Mouse (Mus musculus): ENCODE measurements around the gene Tmx1. TPM values are rescaled to one million over a fixed set of nuclear protein-coding genes. Genes with fewer than 3 reads are reported as not detected.

Tmx1 gene
- total RNA-seq (2021) = 10 to 100 TPM; 39.4 to 40.1 TPM
- long read RNA-seq, experiment 1, transcript Tmx1-201 (8 exons, 2,795 nt) = major isoform, 68 of 83 reads
- long read RNA-seq, experiment 1, partial matches to known transcripts = 2 of 83 reads
- long read RNA-seq, experiment 1, other reads (novel, unspliced or antisense) = 13 of 83 reads
- long read RNA-seq, experiment 2, transcript Tmx1-201 (8 exons, 2,795 nt) = major isoform, 22 of 31 reads
- long read RNA-seq, experiment 2, partial matches to known transcripts = 1 of 31 reads
- long read RNA-seq, experiment 2, other reads (novel, unspliced or antisense) = 8 of 31 reads

DNA sequence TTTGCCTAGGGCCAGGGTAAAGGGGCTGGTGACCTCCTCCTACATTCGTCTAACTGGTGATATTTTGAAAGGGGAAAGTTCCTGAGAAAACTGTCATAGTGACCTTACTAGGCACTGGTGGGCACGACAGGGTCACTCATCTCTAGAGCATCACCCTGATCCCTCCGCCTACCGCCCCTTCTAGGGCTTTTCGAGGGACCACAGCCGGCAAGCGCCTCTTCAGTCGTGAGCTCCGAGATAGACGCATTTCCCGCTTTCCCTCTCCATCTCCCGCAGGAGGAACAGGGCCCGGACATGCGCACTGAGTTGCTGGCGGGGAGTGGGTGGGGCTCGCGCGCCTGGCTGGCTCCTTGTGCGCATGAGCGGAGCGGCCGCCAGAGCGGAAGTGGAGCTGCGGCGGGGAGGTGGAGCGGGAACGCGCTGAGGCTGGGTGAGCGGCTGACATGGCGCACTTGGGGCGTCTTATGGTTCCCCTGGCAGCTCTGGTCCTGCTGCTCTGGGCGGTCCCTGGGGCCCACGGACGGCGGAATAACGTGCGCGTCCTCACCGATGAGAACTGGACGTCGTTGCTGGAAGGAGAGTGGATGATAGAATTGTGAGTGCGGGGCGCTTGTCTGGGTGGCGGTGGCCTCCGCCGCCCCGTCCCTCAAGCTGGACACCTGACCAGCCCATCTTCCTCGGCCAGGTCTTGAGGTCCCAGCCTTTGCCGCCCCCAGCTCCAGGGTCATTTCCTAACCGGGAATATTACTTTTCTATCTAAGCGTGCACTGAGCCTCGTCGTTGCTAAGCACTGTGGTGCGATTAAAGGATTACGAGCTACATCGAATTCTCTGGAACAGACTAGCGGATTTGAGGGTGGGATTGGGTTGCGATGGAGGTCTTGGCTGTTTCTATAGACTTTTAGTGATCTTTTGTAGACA lies at the start of gene Tmx1:
Tmx1 (plus strand) TSS at position 370 of the 920 bp plus-strand sequence.
- peak; percentile 99 for DNase-seq

DNA sequence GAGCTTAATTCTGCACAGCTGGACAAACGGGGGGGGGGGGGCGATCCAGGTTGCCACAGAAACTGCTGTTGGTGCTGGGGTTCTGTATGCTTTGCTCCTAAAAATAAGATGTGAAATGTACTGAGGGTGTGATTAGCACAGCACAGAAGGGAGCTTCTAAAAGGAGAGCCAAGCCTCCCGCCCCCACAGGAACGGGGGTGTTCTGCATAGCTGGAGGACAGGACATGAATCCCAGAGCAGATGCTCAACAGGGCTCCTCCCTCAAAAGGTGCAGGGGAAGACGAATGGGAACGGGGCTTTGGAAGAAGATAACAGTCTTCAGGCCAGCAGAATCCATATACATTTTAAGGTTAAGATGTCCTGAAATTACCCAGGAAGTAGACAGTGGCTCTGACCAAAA lies 48.6 kb upstream of the Tmx1 start:
- no peak for DNase-seq

DNA sequence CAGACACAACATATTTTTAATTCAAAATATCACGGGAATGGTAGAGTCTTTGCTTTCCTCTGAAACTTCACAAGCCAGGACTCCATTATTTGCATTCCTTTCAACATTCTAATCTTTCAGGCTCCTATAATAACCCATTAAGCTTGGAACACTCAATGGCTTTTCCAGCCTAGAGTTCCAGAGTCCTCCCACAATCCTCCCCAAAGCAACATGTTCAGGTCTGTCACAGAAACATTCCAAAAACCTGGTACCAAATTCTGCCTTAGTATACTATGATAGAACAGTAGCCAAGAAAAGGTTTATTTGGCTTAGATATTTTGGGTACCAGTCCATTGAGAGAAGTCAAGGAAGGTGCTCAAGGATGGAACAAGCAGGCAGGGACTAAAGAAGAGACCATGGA lies 44.5 kb upstream of the Tmx1 start:
- no peak for DNase-seq

DNA sequence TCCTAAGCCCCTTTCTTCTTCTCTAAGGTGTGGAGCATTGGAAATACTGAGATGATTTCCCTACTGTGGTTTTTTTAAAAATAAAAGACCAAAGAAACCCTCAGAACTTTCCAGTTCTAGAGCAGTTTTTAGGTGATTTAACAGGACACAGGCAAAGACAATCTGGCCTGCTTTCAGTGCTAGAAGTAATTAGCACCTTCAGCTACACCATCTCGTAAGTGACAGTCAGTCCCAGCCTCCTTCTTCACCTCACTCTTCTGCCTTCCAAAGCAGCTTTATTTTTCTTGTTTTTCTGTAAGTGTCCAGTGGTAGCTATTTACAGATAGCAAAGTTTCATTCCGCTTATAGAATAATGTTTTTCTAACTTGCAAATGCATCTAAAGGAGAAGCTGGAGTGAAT lies 43.3 kb upstream of the Tmx1 start:
- DNase-seq = no peak

DNA sequence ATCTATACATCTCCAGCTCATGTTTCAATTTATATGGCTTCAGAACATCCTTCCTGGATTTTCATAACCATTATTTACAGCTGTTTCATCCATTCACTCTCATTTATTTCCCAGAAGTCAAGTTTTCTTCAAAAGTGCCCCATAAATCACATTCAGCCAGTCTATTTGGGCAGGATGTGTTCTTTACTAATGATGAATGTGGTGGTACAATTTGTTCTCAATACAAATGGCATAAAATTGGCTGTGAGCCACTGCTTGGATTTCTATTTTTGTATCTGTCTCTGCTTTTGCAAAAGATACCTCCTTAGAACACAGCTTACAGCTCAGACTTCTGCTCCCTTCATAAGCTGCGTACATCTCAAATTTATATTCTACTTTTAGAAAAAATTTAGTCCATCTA lies 32.7 kb upstream of the Tmx1 start:
- DNase-seq = peak; percentile 12

DNA sequence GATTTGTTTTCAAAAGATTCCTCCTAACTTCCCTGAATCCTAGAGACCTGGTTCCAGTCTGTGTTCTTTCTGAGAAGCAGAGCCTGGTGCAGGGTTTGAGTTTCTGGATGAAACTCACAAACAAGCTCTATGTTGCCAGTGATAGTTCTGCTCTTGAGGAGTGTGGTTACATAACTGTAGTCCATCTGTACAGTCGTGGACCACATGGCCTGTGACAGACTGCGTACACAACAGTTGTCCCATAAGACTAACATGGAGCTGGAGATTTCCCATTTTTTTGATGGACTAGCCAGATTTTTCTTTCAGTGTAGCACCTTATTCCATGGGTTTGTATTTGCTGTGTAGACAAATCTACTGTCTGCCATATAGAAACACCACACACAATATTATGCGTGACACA lies 31.9 kb upstream of the Tmx1 start:
- DNase-seq = no peak

DNA sequence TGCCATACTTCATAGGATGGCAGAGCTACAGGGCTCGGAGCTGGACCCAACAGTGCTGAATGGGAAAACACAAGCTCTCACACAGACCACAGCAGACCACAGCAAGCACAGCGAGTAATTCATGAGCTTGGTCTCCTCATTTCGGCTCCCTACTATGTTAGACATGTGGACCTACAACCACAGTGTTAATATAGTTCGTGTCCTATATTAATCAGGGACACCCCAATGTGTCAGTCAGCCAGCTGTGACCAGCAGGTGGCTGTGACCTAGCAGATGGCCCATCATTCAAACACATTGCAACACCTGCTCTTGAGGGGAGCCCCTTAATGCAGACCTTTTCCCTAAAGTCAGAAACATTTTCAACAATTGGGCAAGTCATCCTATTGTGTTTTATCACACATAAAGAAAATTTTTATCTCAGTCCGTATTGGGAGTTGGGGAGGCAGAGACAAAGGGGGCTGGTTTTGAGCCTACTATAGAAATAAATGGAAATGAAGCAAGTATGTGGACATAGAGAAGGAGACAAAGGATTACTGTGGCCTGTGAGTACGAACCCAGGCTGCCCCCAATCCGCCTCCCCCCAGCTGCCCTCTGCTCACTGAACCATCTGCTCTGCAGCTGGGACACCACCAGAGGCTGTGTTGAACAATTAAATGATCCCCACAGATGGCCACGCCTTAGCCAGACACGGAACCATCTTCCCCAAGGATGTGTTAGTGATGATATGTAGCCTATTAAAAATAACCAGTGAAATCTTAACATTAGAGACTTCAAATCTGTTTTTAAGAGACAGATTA lies 30.4 kb upstream of the Tmx1 start:
- no peak for DNase-seq

DNA sequence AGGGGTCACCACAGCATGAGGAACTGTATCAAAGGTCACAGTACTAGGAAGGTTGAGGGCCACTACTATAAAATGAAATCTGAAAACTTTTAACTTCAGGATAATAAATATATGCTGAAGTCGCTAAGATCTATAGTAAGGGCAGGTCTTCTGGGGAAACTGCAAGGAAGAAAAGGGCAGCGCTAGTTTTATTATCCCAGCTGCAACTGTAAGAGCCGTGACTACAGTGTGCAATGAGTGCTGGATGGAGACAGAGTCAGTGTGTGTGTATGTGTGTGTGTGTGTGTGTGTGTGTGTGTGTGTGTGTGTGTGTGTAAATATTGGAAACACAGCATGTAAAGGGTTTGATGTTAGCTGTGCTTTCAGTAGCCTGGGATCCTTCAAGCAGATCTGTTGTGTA lies 25.0 kb upstream of the Tmx1 start:
- no peak for DNase-seq

DNA sequence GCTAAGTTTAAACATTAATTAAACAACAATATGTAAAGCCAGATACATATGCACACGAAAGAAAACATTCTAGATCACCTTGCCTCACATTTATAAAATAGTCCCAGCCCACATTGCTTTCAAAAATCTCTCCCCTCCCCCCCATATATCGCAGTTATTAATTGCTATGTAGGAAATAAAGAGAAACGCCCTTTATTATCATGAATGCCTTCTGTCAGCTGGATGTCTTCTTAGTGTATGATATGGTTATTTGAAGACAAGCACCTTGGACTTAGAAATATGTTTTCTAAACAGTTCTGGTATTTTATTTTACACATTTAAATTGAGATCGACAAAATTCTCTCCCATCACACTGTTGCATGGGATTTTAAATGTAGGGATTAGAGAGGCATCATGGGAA lies 23.3 kb upstream of the Tmx1 start:
- no peak for DNase-seq

DNA sequence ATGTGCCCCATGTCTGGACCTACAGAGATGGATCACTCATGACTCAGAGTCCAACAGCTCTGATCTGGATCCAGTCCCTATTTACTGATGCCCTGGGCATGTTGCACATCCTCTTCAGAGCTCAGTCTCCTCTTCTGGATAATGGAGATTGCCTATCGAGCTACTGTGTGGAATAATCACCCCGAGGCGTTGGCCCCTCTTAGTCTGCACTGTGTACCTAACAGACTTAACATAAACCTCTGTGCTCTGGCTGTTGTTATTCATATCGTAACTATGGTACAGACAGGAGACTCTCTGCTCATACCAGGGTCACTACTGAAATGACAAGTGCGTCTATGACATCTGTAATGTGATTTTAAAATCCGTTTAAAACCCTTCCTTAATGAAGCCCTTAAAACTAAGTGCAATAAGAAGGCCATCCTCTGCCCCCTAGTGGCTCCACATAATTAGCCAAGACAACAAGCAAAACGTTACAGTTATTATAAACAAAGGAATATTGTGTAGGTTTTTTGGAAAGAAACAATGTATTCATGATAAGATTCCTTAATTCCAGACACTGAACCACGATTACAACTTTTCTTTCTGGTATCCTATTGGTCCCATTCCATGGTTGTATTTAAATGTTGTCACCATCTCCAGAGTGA lies 22.5 kb upstream of the Tmx1 start:
- peak; percentile 72 for DNase-seq

DNA sequence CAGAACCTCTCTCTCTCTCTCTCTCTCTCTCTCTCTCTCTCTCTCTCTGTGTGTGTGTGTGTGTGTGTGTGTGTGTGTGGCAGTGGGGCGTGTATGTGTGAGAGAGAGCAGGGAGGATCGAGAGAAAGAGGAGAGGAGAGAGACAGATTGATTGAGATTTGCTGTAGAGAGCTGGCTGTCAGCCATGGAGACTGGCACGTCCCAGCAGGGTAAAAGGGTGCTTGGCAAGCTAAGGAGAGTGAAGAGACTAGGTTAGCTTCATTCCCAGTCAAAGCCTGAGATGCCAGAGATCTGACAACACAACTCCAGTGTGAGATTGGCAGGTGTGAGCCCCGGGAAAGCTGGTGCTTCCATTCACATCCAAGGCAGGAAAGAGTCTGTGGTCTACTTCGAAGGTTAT lies 21.5 kb upstream of the Tmx1 start:
- peak; percentile 16 for DNase-seq

DNA sequence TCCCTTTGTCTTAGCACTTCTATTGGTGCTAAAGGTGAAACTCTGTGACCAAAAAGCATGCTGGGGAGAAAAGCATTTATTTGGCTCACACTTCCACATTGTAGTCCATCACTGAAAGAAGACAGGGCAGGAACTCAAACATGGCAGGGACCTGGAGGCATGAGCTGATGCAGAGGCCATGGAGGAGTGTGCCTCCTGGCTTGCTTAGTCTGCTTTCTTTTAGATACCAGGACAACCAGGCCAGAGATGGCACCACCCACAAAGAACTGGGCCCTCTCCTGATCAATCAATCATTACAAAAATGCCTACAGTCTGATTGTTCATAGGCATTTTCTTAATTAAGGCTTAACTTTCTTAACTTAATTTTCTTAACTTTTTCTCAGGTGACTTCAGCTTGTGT lies 2.9 kb upstream of the Tmx1 start:
- no peak for DNase-seq

DNA sequence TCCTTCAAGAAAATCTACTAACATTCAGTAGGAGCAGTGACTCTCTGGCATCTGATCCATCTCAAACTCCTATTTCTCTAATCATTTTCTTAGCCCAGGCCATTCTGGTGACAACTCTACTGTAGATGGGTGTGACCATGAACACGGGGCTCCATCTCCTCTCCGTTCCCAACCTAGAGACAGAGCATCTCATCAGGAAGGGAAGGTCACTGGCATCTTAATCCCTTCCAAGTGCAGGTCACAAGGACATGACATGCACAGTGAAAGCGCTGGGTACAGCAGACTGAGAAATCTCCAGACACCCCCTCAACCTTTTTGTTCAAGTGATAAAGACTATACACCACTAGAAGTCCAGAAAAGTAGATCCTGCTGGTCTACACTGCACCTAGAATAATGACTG lies 1.4 kb upstream of the Tmx1 start:
- DNase-seq = no peak

DNA sequence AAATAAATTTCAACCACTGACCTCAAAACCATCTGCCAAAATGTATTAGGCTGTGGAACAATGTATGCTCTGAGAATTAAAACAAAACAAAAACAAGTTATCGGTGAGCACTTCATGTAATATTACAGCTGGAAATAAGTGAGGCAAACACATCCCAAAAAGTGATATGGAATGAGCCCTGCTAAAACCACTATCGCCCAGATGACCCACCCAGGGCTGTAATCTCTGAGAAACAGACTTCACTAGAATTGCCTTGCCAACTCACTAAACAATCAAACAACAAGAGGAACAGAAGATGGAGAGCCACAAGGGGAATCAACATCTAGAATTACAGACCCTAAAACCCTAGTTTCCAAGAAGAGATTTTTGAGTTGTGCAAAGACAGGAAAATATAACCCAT lies 752 bp upstream of the Tmx1 start:
- DNase-seq = no peak

DNA sequence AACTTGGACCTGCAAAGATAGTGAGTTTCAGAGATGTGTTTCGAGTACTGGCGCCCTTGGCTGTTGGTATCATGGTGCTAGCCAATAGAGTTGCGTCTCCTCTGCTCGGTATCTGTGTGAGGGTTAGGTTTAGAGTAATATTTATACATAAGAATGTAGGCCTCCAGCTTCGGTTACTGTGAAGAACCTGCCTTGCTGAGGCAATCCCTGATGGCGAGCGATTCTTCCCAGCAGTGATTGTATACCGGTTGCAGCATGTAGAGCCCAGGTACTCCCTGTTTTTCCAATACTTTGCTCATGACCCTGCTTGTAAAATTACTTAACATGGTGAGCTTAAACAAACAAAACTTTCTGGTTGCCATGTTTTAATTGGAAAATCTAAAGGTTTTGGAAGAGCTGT lies 2.3 kb downstream of the Tmx1 start:
- no peak for DNase-seq

DNA sequence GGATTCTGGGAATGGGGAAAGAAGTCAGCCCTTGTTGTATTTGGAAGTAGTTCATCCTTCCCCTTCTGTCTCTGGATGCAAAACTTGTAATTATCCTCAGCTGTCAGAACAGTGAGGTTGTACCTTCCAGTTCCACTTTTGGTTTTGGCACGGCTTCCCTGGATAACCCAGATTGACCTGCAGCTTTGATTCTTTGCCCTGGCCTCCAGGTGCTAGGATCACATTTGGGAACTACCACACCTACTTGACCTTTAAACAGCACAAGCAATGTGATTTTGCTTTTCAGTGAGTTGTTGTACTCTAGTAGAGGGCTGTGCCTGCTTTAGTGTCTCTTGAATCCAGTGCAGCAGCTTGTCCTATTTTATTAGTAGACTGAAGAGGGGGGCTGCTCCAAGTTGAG lies 6.7 kb downstream of the Tmx1 start:
- DNase-seq = no peak

DNA sequence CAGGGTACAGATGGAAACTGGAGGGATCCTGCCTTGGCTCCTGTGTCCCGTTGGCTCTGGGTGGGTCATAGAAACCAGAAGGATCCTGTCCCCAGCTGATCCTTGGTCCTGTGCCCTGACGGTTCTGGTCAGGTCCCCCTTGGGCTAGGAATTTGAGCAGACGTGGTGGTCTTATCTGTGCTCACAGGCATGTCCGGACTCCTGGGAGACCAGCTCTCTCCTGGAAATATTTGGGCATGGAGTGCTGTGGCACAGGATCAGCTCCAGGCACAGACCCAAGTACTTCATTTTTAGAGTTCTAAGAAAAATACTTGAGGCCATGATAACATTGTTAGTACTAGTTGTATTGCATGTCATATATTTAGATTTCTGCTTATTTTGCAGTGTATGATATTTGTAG lies 11.1 kb downstream of the Tmx1 start:
- no peak for DNase-seq

DNA sequence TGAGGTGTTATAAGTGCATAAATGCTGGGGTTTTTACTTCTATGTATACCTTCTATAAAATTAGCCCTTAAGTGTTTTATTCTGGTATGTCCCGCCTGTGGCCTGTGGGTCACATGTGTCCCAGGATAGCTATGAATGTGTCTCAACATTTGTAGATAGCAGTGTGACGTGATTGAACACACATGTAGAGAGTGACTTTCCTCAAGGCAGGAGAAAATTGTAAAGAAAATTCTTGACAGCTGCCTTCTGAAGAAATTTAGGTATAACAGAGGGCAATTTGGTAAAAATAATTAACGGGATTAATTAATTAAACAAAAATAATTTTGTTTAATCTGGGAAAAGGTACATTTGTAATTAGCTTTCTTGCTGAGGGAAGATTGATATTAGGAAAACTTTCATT lies 22.4 kb downstream of the Tmx1 start:
- no peak for DNase-seq

DNA sequence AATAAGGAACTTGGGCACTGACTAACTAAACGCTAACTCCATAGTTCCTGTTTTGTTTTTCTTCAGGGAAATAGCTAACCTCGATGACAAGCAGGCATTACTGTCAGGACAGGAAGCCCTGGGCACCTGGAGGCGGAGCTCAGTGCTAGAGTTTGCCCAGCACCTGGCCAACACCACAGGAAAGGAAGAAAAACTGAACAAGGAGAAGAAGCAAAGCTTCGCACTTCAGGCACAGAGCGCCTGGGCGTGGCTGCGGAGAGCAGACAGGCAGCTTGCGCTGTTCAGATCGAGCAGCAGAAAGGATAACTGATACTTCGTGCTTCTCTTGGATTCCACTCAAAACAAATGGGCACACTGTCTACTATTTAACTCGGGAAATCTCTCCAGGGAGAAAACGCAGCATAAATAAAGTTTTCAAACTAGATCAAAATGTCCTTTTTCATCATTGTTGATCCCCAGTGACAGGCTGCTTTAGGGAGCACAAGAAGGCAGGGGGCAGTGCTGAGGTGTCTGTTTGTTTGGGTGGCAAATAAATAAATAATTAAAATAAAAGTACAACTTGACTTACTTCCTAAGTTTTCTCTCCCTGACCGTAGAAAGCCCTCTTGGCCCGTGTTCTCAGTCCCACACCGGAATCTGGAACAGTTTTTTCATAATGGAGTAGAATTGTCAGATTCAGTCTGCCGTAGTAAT lies 24.1 kb downstream of the Tmx1 start:
- DNase-seq = no peak

DNA sequence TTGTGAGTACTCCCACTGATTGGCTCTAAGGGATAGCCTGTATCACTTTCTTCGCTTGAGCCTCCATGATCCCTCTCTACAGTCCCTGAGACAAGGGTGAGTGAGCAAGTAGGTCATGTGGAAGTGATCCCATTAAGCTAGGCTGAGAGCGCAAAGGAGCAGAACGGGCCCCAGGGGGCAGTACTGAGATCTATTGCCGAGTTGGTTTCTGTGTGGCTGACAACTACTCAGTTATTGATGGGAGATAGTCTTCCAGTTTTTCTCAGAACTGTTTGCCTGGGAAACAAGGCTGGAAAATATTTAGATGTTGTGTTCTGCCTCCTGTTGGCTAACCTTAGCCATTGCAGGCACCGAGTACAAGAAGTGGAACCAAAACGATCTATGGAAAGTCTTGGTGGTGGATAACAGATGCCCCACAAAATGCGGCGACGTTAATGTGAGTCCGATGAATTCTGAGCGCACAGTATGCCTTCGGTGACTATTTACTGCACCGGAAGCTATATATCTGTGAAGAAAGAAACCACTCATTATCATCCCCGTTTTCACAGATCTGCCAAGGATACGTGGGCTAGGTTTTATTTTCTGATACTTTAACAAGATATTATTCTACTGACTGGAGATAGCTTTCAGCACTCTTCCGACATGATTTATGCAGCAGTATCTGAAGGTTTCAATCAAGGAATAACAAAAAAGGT lies 24.8 kb downstream of the Tmx1 start:
- DNase-seq = peak; percentile 46

DNA sequence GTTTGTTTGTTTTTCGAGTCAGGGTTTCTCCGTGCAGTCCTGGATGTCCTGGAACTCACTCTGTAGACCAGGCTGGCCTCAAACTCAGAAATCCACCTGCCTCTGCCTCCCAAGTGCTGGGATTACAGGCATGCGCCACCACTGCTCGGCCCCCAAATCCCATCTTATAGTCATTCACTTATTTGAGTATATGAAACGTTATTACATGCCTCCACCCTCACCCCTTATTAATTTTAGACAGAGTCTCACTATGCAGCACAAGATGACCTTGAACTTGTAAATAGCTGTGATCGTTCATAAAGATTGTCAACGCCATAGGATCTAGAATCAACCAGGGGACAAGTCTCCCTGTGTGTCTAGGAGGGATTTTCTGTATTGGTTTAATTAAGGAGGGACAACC lies 33.1 kb downstream of the Tmx1 start:
- DNase-seq = no peak
